Mouse (Mus musculus) heart, adult 9 months (tissue): ENCODE measurements around the gene Tex45.
A peak's percentile ranks its signal among the peaks of the same experiment; 100 is the strongest.

ENCODE experiments used
- DNase-seq, 2 experiments: peaks; one replicate each; pipeline ENCODE4 v3.0.0; 2022; ENCODE audit warnings: low spot score in 2 of 2

Gene Tex45

GRCm38 (mm10) chr8:3470562-3470961 lies at the start of gene Tex45:
TSS of gene Tex45 (plus strand) at chr8:3470862.
- DNase-seq, result no peak

- no peak for DNase-seq
Observed at GRCm38 (mm10) chr8:3421507-3421906, 49.2 kb upstream of the Tex45 start.

GRCm38 (mm10) chr8:3425217-3425616 lies 45.4 kb upstream of the Tex45 start:
- peak; percentile 11 to 29 for DNase-seq

- no peak for DNase-seq
Observed at GRCm38 (mm10) chr8:3426211-3426610, 44.5 kb upstream of the Tex45 start.

- no peak for DNase-seq
Observed at GRCm38 (mm10) chr8:3428426-3428825, 42.2 kb upstream of the Tex45 start.

- DNase-seq, result peak in 1 of 2 experiments; percentile 33
Observed at GRCm38 (mm10) chr8:3429966-3430365, 40.7 kb upstream of the Tex45 start.

- DNase-seq, result no peak
Observed at GRCm38 (mm10) chr8:3431113-3431512, 39.5 kb upstream of the Tex45 start.

GRCm38 (mm10) chr8:3436492-3436891 lies 34.2 kb upstream of the Tex45 start:
- no peak for DNase-seq

GRCm38 (mm10) chr8:3439510-3439909 lies 31.2 kb upstream of the Tex45 start:
- DNase-seq, result no peak

GRCm38 (mm10) chr8:3449226-3449625 lies 21.4 kb upstream of the Tex45 start:
- DNase-seq, result no peak

- DNase-seq, result peak in 1 of 2 experiments; percentile 24
Observed at GRCm38 (mm10) chr8:3450670-3451069, 20.0 kb upstream of the Tex45 start.

- DNase-seq, result no peak
Observed at GRCm38 (mm10) chr8:3451992-3452391, 18.7 kb upstream of the Tex45 start.

GRCm38 (mm10) chr8:3463248-3463647 lies 7.4 kb upstream of the Tex45 start:
- no peak for DNase-seq

- no peak for DNase-seq
Observed at GRCm38 (mm10) chr8:3464309-3464708, 6.4 kb upstream of the Tex45 start.

GRCm38 (mm10) chr8:3467006-3467885 lies 3.4 kb upstream of the Tex45 start, which contains the start of gene Pex11g:
TSS of gene Pex11g (minus strand) at chr8:3467680.
- peak; percentile 96 to 98 for DNase-seq

GRCm38 (mm10) chr8:3467886-3468545 lies 2.6 kb upstream of the Tex45 start:
- no peak for DNase-seq

GRCm38 (mm10) chr8:3468838-3469237 lies 1.8 kb upstream of the Tex45 start:
- no peak for DNase-seq

- DNase-seq, result no peak
Observed at GRCm38 (mm10) chr8:3475715-3476429, 5.2 kb downstream of the Tex45 start.

GRCm38 (mm10) chr8:3480221-3480785 lies 9.6 kb downstream of the Tex45 start:
- no peak for DNase-seq

- DNase-seq, result no peak
Observed at GRCm38 (mm10) chr8:3481605-3482004, 10.9 kb downstream of the Tex45 start.

GRCm38 (mm10) chr8:3482240-3482740 lies 11.6 kb downstream of the Tex45 start:
- no peak for DNase-seq

GRCm38 (mm10) chr8:3483546-3483945 lies 12.9 kb downstream of the Tex45 start:
- no peak for DNase-seq
